Mouse (Mus musculus) embryo, embryonic 11.5 days (tissue): Measurements from ENCODE around the gene Glyat.
A peak's percentile ranks its signal among the peaks of the same experiment; 100 is the strongest.
"Not testable (repeated sequence)": the region's sequence is repeated elsewhere in the genome, so short reads cannot be mapped to it uniquely, and the experiment has no call there.

Experiments used
- DNase-seq: peaks from one replicate; pipeline ENCODE4 v3.0.0-alpha.2; 2012; ENCODE audit warnings: low read depth, low spot score

Glyat gene

GRCm38 (mm10) chr19:12633176-12633575 is at the start of gene Glyat:
Glyat (plus strand) TSS chr19:12633308.
- no peak for DNase-seq

GRCm38 (mm10) chr19:12585310-12585709 is 47.8 kb upstream of the Glyat start:
- no peak for DNase-seq

GRCm38 (mm10) chr19:12591908-12592307 is 41.2 kb upstream of the Glyat start:
- peak; percentile 48 for DNase-seq

- no peak for DNase-seq
Measured at GRCm38 (mm10) chr19:12595135-12595529, 38.0 kb upstream of the Glyat start.

GRCm38 (mm10) chr19:12595530-12596289 is 37.4 kb upstream of the Glyat start:
- peak; percentile 47 for DNase-seq

- DNase-seq = no peak
Measured at GRCm38 (mm10) chr19:12596290-12597072, 36.6 kb upstream of the Glyat start.

GRCm38 (mm10) chr19:12597073-12597405 is 36.1 kb upstream of the Glyat start:
- no peak for DNase-seq

- no peak for DNase-seq
Measured at GRCm38 (mm10) chr19:12598674-12599073, 34.4 kb upstream of the Glyat start.

GRCm38 (mm10) chr19:12599674-12600073 is 33.4 kb upstream of the Glyat start, which contains the start of gene Gm4952:
Gm4952 (plus strand) TSS chr19:12599974.
- DNase-seq = no peak

GRCm38 (mm10) chr19:12600684-12601480 is 32.2 kb upstream of the Glyat start:
- no peak for DNase-seq

- DNase-seq = no peak
Measured at GRCm38 (mm10) chr19:12608336-12608735, 24.8 kb upstream of the Glyat start.

- DNase-seq = no peak
Measured at GRCm38 (mm10) chr19:12613646-12614045, 19.5 kb upstream of the Glyat start.

- DNase-seq = no peak
Measured at GRCm38 (mm10) chr19:12634259-12634658, 1.2 kb downstream of the Glyat start.

GRCm38 (mm10) chr19:12634963-12635362 is 1.9 kb downstream of the Glyat start:
- DNase-seq = no peak

- no peak for DNase-seq
Measured at GRCm38 (mm10) chr19:12636863-12637262, 3.8 kb downstream of the Glyat start.

- DNase-seq = no peak
Measured at GRCm38 (mm10) chr19:12638049-12638448, 4.9 kb downstream of the Glyat start.

- no peak for DNase-seq
Measured at GRCm38 (mm10) chr19:12649511-12649910, 16.4 kb downstream of the Glyat start.

GRCm38 (mm10) chr19:12666156-12666555 is 33.0 kb downstream of the Glyat start:
- DNase-seq = no peak

- not testable (repeated sequence) for DNase-seq
Measured at GRCm38 (mm10) chr19:12668601-12669000, 35.5 kb downstream of the Glyat start.

- DNase-seq = no peak
Measured at GRCm38 (mm10) chr19:12670139-12670538, 37.0 kb downstream of the Glyat start, which contains the start of gene Olfr1442. Olfr1442 (plus strand) TSS chr19:12670439.

GRCm38 (mm10) chr19:12671051-12671450 is 37.9 kb downstream of the Glyat start:
- no peak for DNase-seq

- no peak for DNase-seq
Measured at GRCm38 (mm10) chr19:12677812-12678211, 44.7 kb downstream of the Glyat start, which contains the start of gene Olfr1443. Olfr1443 (plus strand) TSS chr19:12678112.
